Mouse (Mus musculus) forebrain, embryonic 10.5 days (tissue): ENCODE measurements around the gene Nrap. TPM values are rescaled to one million over a fixed set of nuclear protein-coding genes. Genes with fewer than 3 reads are reported as not detected.

Experiments
- DNase-seq: peaks from one replicate; pipeline ENCODE4 v3.0.0-alpha.2; 2017; ENCODE audit warnings: low spot score; ENCODE audit errors: extremely low spot score
- H3K27ac ChIP-seq: fragments of 300-500 bp; sonication (generic); 2 replicates; pipeline ENCODE4 v1.5.1; 2016; ENCODE audit warnings: mild to moderate bottlenecking
- H3K27me3 ChIP-seq: fragments of 300-500 bp; sonication (generic); 2 replicates; pipeline ENCODE4 v1.6.1; 2016; ENCODE audit warnings: mild to moderate bottlenecking; ENCODE audit not compliant: poor library complexity, severe bottlenecking
- H3K36me3 ChIP-seq: fragments of 300-500 bp; sonication (generic); replicated peaks from 2 replicates; pipeline ENCODE4 v1.6.1; 2016; ENCODE audit warnings: mild to moderate bottlenecking, moderate library complexity
- H3K4me1 ChIP-seq: fragments of 300-500 bp; sonication (generic); 2 replicates; pipeline ENCODE4 v1.6.1; 2016
- H3K4me3 ChIP-seq: fragments of 300-500 bp; sonication (generic); 2 replicates; pipeline ENCODE4 v1.5.1; 2016; ENCODE audit warnings: mild to moderate bottlenecking, moderate library complexity
- H3K9me3 ChIP-seq: fragments of 300-500 bp; sonication (generic); 2 replicates; pipeline ENCODE4 v1.6.1; 2016; ENCODE audit warnings: mild to moderate bottlenecking, moderate library complexity
- WGBS: fragments of 180-500 bp; shearing (Covaris S2); methylation state at CpG from one replicate; pipeline ENCODE4 v1.1.7; 2016; 5-methylcytosine and 5-hydroxymethylcytosine counted together
- polyA plus RNA-seq: library from polyadenylated mRNA; unstranded; fragments of >200 nt; fragmentation: Nextera tagmentation; extraction: Ambion mirVana; gene quantifications from 2 replicates; pipeline ENCODE4 v1.2.1, GENCODE M21; 2016

The Nrap gene
- 0.10 and 0.15 TPM in 2 replicates for polyA plus RNA-seq

GRCm38 (mm10) chr19:56389879-56390278 is at the start of gene Nrap:
TSS of gene Nrap (minus strand) at chr19:56390037.
- H3K27me3 ChIP-seq: peaks cover 16% of the 10 kb centered on the region
- H3K4me1 ChIP-seq: no peaks in the 10 kb centered on the region; the same call in 1 of the 2 replicates
- no peaks in the 10 kb centered on the region for H3K36me3 ChIP-seq
- DNase-seq: no peak
- 91% methylated on average over 11 of the region's 11 CpGs for WGBS
- H3K4me3 ChIP-seq: no peak within 1 kb of the TSS
- H3K9me3 ChIP-seq: no peaks in the 10 kb centered on the region
- no peak within 1 kb of the TSS for H3K27ac ChIP-seq

GRCm38 (mm10) chr19:56439072-56439434 is 49.2 kb upstream of the Nrap start:
- WGBS: 92% methylated on average over 6 of the region's 6 CpGs
- DNase-seq: no peak
- peaks cover 9% of the 10 kb centered on the region; the same call in 1 of the 2 replicates for H3K4me1 ChIP-seq
- H3K9me3 ChIP-seq: no peaks in the 10 kb centered on the region
- H3K4me3 ChIP-seq: no peak overlapping the region
- no peak overlapping the region for H3K27ac ChIP-seq
- peaks cover 22% of the 10 kb centered on the region; the same call in 1 of the 2 replicates for H3K36me3 ChIP-seq
- no peaks in the 10 kb centered on the region for H3K27me3 ChIP-seq

GRCm38 (mm10) chr19:56438357-56439071 is 48.7 kb upstream of the Nrap start:
- Histone ChIP-seq H3K27me3 (no peaks in the 10 kb centered on the region), H3K36me3 (peaks cover 22% of the 10 kb centered on the region; the same call in 1 of the 2 replicates), H3K27ac (no peak overlapping the region), H3K4me1 (peaks cover 9% of the 10 kb centered on the region; the same call in 1 of the 2 replicates), H3K4me3 (no peak overlapping the region), H3K9me3 (no peaks in the 10 kb centered on the region)
- DNase-seq: no peak
- 93% methylated on average over 7 of the region's 7 CpGs for WGBS

GRCm38 (mm10) chr19:56436380-56436779 is 46.5 kb upstream of the Nrap start:
- 88% methylated on average over 13 of the region's 13 CpGs for WGBS
- Histone ChIP-seq H3K4me1 (peaks cover 14% of the 10 kb centered on the region; the same call in 1 of the 2 replicates), H3K27ac (no peak overlapping the region), H3K9me3 (no peaks in the 10 kb centered on the region), H3K4me3 (no peak overlapping the region), H3K36me3 (peaks cover 22% of the 10 kb centered on the region; the same call in 1 of the 2 replicates), H3K27me3 (no peaks in the 10 kb centered on the region)
- DNase-seq: no peak

GRCm38 (mm10) chr19:56433581-56433980 is 43.7 kb upstream of the Nrap start:
- Histone ChIP-seq H3K36me3 (peaks cover 15% of the 10 kb centered on the region; the same call in 1 of the 2 replicates), H3K27me3 (no peaks in the 10 kb centered on the region), H3K4me3 (no peak overlapping the region), H3K4me1 (peaks cover 10% of the 10 kb centered on the region; the same call in 1 of the 2 replicates), H3K27ac (no peak overlapping the region), H3K9me3 (no peaks in the 10 kb centered on the region)
- 89% methylated on average over 7 of the region's 7 CpGs for WGBS
- DNase-seq: no peak

GRCm38 (mm10) chr19:56432706-56433105 is 42.9 kb upstream of the Nrap start:
- H3K27ac ChIP-seq: no peak overlapping the region
- 89% methylated on average over 10 of the region's 10 CpGs for WGBS
- peaks cover 15% of the 10 kb centered on the region; the same call in 1 of the 2 replicates for H3K36me3 ChIP-seq
- no peaks in the 10 kb centered on the region for H3K27me3 ChIP-seq
- H3K4me1 ChIP-seq: peaks cover 15% of the 10 kb centered on the region; the same call in 1 of the 2 replicates
- no peaks in the 10 kb centered on the region for H3K9me3 ChIP-seq
- H3K4me3 ChIP-seq: no peak overlapping the region
- DNase-seq: no peak

- no peaks in the 10 kb centered on the region for H3K27me3 ChIP-seq
- no peak overlapping the region for H3K4me3 ChIP-seq
- no peak overlapping the region for H3K27ac ChIP-seq
- H3K9me3 ChIP-seq: no peaks in the 10 kb centered on the region
- H3K36me3 ChIP-seq: peaks cover 5% of the 10 kb centered on the region; the same call in 1 of the 2 replicates
- WGBS: 80% methylated on average over 8 of the region's 8 CpGs
- H3K4me1 ChIP-seq: peaks cover 28% of the 10 kb centered on the region
- DNase-seq: no peak
These were observed 40.5 kb upstream of the Nrap start for GRCm38 (mm10) chr19:56430369-56430768.

- no peaks in the 10 kb centered on the region for H3K36me3 ChIP-seq
- H3K9me3 ChIP-seq: no peaks in the 10 kb centered on the region
- H3K4me3 ChIP-seq: no peak overlapping the region
- H3K4me1 ChIP-seq: peaks cover 42% of the 10 kb centered on the region
- no peak for DNase-seq
- no peaks in the 10 kb centered on the region for H3K27me3 ChIP-seq
- H3K27ac ChIP-seq: peak overlapping the region; percentile 51
- 73% methylated on average over 9 of the region's 9 CpGs for WGBS
These were observed 35.7 kb upstream of the Nrap start for GRCm38 (mm10) chr19:56425492-56425891.

- Histone ChIP-seq H3K9me3 (no peaks in the 10 kb centered on the region), H3K4me3 (no peak overlapping the region), H3K27ac (no peak overlapping the region), H3K27me3 (no peaks in the 10 kb centered on the region), H3K4me1 (peaks cover 42% of the 10 kb centered on the region), H3K36me3 (no peaks in the 10 kb centered on the region)
- no peak for DNase-seq
- WGBS: 88% methylated on average over 17 of the region's 17 CpGs
These were observed 35.0 kb upstream of the Nrap start for GRCm38 (mm10) chr19:56424606-56425395.

- Histone ChIP-seq H3K27me3 (no peaks in the 10 kb centered on the region), H3K9me3 (no peaks in the 10 kb centered on the region), H3K36me3 (no peaks in the 10 kb centered on the region), H3K4me3 (no peak overlapping the region), H3K27ac (no peak overlapping the region), H3K4me1 (peaks cover 42% of the 10 kb centered on the region)
- WGBS: 65% methylated on average over 12 of the region's 12 CpGs
- DNase-seq: no peak
These were observed 33.5 kb upstream of the Nrap start for GRCm38 (mm10) chr19:56423370-56423769.

GRCm38 (mm10) chr19:56422476-56423338 is 32.9 kb upstream of the Nrap start:
- DNase-seq: peak; percentile 81
- Histone ChIP-seq H3K4me1 (peaks cover 37% of the 10 kb centered on the region), H3K27ac (no peak overlapping the region), H3K9me3 (no peaks in the 10 kb centered on the region), H3K4me3 (no peak overlapping the region), H3K36me3 (no peaks in the 10 kb centered on the region), H3K27me3 (no peaks in the 10 kb centered on the region)
- WGBS: 38% methylated on average over 14 of the region's 14 CpGs

GRCm38 (mm10) chr19:56420345-56420744 is 30.5 kb upstream of the Nrap start:
- Histone ChIP-seq H3K27me3 (no peaks in the 10 kb centered on the region), H3K36me3 (no peaks in the 10 kb centered on the region), H3K4me3 (no peak overlapping the region), H3K4me1 (peaks cover 24% of the 10 kb centered on the region), H3K9me3 (no peaks in the 10 kb centered on the region), H3K27ac (no peak overlapping the region)
- no peak for DNase-seq
- WGBS: 91% methylated on average over 3 of the region's 3 CpGs
